Mouse (Mus musculus): ENCODE measurements around the gene Ext2. TPM values are rescaled to one million over a fixed set of nuclear protein-coding genes. Genes with fewer than 3 reads are reported as not detected.
A peak's percentile ranks its signal among the peaks of the same experiment; 100 is the strongest.

Ext2 gene
- polyA plus RNA-seq, 1 experiment from 2014 or later, result 77.0 TPM

GRCm38 (mm10) chr2:93644234-93644633, 178.1 kb downstream of the Ext2 start:
- H3K4me1 ChIP-seq (ENCODE audit: control insufficient read depth, insufficient read depth, low read length), result peaks cover 8% of the 10 kb centered on the region
- H3K4me2 ChIP-seq (ENCODE audit: low read depth), result no peak overlapping the region
- DNase-seq (ENCODE audit: low spot score) (no peak), ATAC-seq (ENCODE audit: insufficient read depth, low FRiP score, low TSS enrichment) (no peak)
- H3K27me3 ChIP-seq (ENCODE audit: control insufficient read depth, insufficient read depth, low read length), result peaks cover 96% of the 10 kb centered on the region
- H3K36me3 ChIP-seq (ENCODE audit: control insufficient read depth, insufficient read depth, low read length), result no peaks in the 10 kb centered on the region
- H3K27ac ChIP-seq (ENCODE audit: low read depth, low read length), result no peak overlapping the region
- no peak overlapping the region for H3K4me3 ChIP-seq (ENCODE audit: low read depth, low read length)
- H3K9ac ChIP-seq (ENCODE audit: low read length), result no peak overlapping the region
- 17% methylated on average over 4 of the region's 4 CpGs for WGBS
- no peaks in the 10 kb centered on the region for H3K9me3 ChIP-seq (ENCODE audit: control insufficient read depth, low read length)

GRCm38 (mm10) chr2:93643403-93643780, 179.0 kb downstream of the Ext2 start:
- DNase-seq (ENCODE audit: low spot score), result no peak
- 1% methylated on average over 28 of the region's 28 CpGs for WGBS
- Histone ChIP-seq H3K4me1 (ENCODE audit: control insufficient read depth, insufficient read depth, low read length) (peaks cover 8% of the 10 kb centered on the region), H3K9me3 (ENCODE audit: control insufficient read depth, low read length) (no peaks in the 10 kb centered on the region), H3K9ac (ENCODE audit: low read length) (peak overlapping the region; percentile 44; the same call in 1 of the 2 replicates), H3K27me3 (ENCODE audit: control insufficient read depth, insufficient read depth, low read length) (peaks cover 93% of the 10 kb centered on the region), H3K27ac (ENCODE audit: low read depth, low read length) (no peak overlapping the region), H3K4me3 (ENCODE audit: low read depth, low read length) (peak overlapping the region; percentile 36), H3K4me2 (ENCODE audit: low read depth) (peak overlapping the region; percentile 60), H3K36me3 (ENCODE audit: control insufficient read depth, insufficient read depth, low read length) (no peaks in the 10 kb centered on the region)
- no peak for ATAC-seq (ENCODE audit: insufficient read depth, low FRiP score, low TSS enrichment)

DNA sequence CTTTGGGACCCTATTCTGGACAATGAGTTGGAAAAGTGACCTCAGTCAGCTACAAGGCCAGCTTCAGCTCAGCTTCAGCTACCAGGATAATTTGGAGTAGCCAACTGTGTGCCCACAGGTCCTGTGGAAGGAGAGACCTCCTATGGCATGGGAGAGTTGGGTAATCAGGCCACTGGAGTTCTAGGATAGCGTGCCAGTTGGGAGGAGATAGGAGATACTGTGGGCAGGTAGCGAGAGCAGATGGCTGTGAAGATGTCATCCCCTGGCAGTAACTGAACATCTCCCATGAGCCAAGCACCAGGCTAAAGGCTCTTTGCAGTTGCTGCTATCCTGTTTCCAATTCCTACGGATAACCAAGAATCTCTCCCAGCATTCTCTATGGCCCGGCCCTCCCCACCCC, 187.8 kb downstream of the Ext2 start:
- DNase-seq (ENCODE audit: low spot score), result no peak
- no peaks in the 10 kb centered on the region for H3K36me3 ChIP-seq (ENCODE audit: control insufficient read depth, insufficient read depth, low read length)
- H3K27ac ChIP-seq (ENCODE audit: low read depth, low read length), result no peak overlapping the region
- no peak overlapping the region for H3K9ac ChIP-seq (ENCODE audit: low read length)
- WGBS, result 84% methylated on average over 4 of the region's 4 CpGs
- no peaks in the 10 kb centered on the region for H3K4me1 ChIP-seq (ENCODE audit: control insufficient read depth, insufficient read depth, low read length)
- H3K4me3 ChIP-seq (ENCODE audit: low read depth, low read length), result no peak overlapping the region
- no peak overlapping the region for H3K4me2 ChIP-seq (ENCODE audit: low read depth)
- H3K27me3 ChIP-seq (ENCODE audit: control insufficient read depth, insufficient read depth, low read length), result peaks cover 26% of the 10 kb centered on the region
- H3K9me3 ChIP-seq (ENCODE audit: control insufficient read depth, low read length), result no peaks in the 10 kb centered on the region
- ATAC-seq (ENCODE audit: insufficient read depth, low FRiP score, low TSS enrichment), result no peak

DNA sequence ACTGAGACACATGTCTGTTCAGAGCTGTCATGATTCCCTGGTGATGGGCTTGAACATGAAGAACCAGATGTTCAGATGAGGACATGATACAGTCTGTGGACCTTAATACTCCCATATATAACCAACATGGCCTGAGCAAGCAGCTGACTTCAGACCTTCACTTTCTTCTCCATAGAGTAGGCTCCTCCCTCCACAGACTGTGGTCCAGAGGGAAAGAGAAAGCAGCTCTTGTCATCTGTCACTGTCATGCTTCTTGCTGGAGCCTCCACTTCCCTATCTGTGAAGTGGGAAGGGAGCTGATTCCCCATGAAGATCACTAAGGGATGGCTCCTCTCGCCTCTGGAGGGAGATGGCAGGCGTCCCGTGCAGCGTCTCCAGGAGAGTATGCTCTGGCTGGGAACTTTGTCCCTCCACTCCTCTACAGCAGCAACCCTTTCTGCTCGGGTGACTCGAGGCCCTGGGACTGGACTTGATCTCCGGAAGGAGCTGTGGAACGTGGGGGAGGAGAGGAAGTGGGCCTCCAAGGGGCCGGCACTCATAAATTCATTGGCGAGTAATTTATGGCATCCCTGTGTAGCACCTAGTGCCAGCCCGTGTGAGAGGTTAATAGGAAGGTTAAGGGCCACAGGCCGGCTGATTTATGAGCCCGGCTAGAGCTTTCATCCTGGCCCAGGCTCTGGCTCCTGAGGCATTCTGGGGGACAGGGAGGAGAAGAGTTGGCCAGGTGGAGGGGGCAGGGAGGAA, 197.5 kb downstream of the Ext2 start:
- H3K9me3 ChIP-seq (ENCODE audit: control insufficient read depth, low read length), result no peaks in the 10 kb centered on the region
- H3K9ac ChIP-seq (ENCODE audit: low read length), result no peak overlapping the region
- 0 out of 2 replicates have a peak, but pooled peaks cover 4% of the 10 kb centered on the region for H3K4me1 ChIP-seq (ENCODE audit: control insufficient read depth, insufficient read depth, low read length)
- H3K4me3 ChIP-seq (ENCODE audit: low read depth, low read length), result no peak overlapping the region
- no peaks in the 10 kb centered on the region for H3K27me3 ChIP-seq (ENCODE audit: control insufficient read depth, insufficient read depth, low read length)
- H3K36me3 ChIP-seq (ENCODE audit: control insufficient read depth, insufficient read depth, low read length), result no peaks in the 10 kb centered on the region
- WGBS, result 43% methylated on average over 13 of the region's 13 CpGs
- DNase-seq (ENCODE audit: low spot score) (no peak), ATAC-seq (ENCODE audit: insufficient read depth, low FRiP score, low TSS enrichment) (no peak)
- H3K4me2 ChIP-seq (ENCODE audit: low read depth), result no peak overlapping the region
- no peak overlapping the region for H3K27ac ChIP-seq (ENCODE audit: low read depth, low read length)

DNA sequence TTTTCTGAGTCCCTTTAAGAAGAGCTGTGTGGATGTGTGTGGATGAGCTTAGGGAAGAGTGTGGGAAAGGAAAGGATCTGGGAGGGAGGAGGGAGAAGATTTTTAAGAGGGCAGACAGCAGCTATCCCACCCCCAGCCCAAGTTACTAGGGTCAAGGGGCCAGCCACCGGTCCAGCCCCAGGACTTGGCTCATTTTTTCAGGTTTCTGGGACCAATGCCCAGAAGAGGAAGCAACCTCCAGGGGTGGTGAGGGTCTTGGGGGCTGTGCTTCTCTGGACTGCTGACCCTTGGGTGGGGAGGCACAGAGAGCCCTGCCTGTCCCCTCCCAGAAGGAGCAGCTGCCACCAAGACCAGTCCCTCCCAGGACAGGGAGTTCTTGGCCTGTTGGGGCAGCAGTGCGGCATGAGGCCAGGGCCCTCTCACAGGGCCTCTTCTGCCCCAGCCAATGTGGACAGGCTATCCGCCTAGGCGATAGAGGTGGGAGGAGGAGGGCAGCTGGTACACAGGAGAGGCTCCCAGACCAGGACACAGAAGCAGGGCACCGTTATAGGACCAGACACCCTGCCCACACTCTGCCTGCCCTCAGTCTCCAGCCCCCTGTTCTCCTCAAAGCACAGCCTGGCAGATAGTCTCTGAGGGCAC, 203.0 kb downstream of the Ext2 start:
- H3K36me3 ChIP-seq (ENCODE audit: control insufficient read depth, insufficient read depth, low read length), result no peaks in the 10 kb centered on the region
- ATAC-seq (ENCODE audit: insufficient read depth, low FRiP score, low TSS enrichment) (no peak), DNase-seq (ENCODE audit: low spot score) (no peak)
- no peaks in the 10 kb centered on the region for H3K4me1 ChIP-seq (ENCODE audit: control insufficient read depth, insufficient read depth, low read length)
- 0 out of 2 replicates have a peak, but pooled peaks cover 3% of the 10 kb centered on the region for H3K27me3 ChIP-seq (ENCODE audit: control insufficient read depth, insufficient read depth, low read length)
- 59% methylated on average over 5 of the region's 5 CpGs for WGBS
- no peak overlapping the region for H3K27ac ChIP-seq (ENCODE audit: low read depth, low read length)
- no peaks in the 10 kb centered on the region for H3K9me3 ChIP-seq (ENCODE audit: control insufficient read depth, low read length)
- H3K4me3 ChIP-seq (ENCODE audit: low read depth, low read length), result no peak overlapping the region
- no peak overlapping the region for H3K9ac ChIP-seq (ENCODE audit: low read length)
- no peak overlapping the region for H3K4me2 ChIP-seq (ENCODE audit: low read depth)

DNA sequence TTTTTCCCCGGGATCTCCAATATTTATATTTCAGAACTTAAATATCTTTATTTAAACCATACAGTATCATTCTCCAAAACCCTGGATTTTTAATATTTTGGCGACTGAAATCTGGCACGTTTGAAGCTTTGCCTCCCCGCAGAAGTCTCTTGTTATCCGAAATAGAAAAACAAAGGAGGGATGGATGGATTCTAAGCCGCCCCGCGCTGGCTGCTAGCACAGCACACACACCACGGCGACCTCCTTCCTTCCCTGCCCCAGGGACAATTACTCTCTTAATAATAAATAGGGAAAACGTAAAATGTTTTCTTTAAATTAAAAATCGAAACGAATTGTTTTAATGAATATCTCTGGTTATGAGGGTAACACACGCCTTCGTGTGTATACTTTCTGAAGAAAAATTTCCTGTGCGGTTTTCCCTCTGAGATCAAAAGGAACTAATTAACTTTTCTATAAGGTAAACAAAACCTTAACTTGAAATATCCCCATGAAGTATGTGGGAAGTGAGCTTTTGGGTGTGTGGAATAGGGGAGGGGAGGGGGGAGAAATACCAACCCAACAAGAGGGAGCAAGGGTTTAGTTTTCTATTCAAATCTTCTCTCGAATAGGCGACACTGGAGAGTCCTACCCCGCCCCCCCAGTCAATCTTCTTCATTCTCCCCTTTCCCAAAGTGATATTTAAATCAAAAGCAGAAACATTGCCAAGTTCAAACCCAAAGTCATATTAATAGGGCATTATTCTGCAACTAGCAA, 203.7 kb downstream of the Ext2 start:
- ATAC-seq (ENCODE audit: insufficient read depth, low FRiP score, low TSS enrichment) (no peak), DNase-seq (ENCODE audit: low spot score) (no peak)
- H3K27ac ChIP-seq (ENCODE audit: low read depth, low read length), result no peak overlapping the region
- 57% methylated on average over 19 of the region's 19 CpGs for WGBS
- H3K4me1 ChIP-seq (ENCODE audit: control insufficient read depth, insufficient read depth, low read length), result no peaks in the 10 kb centered on the region
- H3K36me3 ChIP-seq (ENCODE audit: control insufficient read depth, insufficient read depth, low read length), result no peaks in the 10 kb centered on the region
- H3K9me3 ChIP-seq (ENCODE audit: control insufficient read depth, low read length), result no peaks in the 10 kb centered on the region
- no peak overlapping the region for H3K4me2 ChIP-seq (ENCODE audit: low read depth)
- no peak overlapping the region for H3K4me3 ChIP-seq (ENCODE audit: low read depth, low read length)
- H3K27me3 ChIP-seq (ENCODE audit: control insufficient read depth, insufficient read depth, low read length), result 0 out of 2 replicates have a peak, but pooled peaks cover 3% of the 10 kb centered on the region
- H3K9ac ChIP-seq (ENCODE audit: low read length), result no peak overlapping the region

DNA sequence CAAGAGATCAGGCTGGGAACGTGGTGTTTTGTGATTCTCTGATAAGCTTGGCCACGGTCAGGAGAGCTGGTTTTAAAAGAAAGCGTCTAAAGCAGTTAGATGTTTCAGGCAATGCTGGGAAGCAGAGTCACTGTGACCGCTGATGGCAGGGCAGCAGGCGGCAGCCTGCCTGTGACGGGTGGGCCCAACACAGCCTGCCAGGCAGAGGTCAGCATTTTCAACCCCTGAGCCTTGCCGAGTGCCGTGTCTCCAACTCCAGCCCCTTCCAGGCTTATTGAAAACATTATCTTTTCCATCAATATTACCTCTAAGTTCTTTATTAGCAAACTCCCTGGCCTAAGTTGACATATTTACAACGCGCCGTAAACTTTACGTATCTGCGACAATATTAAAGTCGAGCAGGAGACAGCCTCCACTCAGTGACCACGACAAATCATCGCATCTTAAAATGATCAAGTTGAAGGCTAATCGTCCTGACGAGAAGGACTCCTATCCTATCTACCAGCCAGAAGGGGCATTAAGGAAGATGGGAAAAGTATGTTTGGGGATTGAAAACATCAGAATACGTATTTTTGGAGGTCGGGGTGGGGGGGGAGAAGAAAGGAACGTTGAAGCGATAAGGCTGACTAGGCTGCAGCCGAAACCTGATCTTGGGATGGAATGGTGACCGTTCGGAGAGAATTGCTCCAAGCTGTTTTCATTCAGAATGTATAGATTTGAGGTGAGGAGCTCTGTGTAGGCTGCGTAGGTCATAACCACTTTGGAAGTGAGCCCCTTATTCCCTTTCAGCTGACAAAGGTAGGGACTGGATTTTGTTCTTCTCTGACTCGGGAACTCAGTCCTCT, 206.3 kb downstream of the Ext2 start:
- Histone ChIP-seq H3K27me3 (ENCODE audit: control insufficient read depth, insufficient read depth, low read length) (0 out of 2 replicates have a peak, but pooled peaks cover 3% of the 10 kb centered on the region), H3K9me3 (ENCODE audit: control insufficient read depth, low read length) (no peaks in the 10 kb centered on the region), H3K4me2 (ENCODE audit: low read depth) (no peak overlapping the region), H3K9ac (ENCODE audit: low read length) (no peak overlapping the region), H3K27ac (ENCODE audit: low read depth, low read length) (no peak overlapping the region), H3K36me3 (ENCODE audit: control insufficient read depth, insufficient read depth, low read length) (no peaks in the 10 kb centered on the region), H3K4me1 (ENCODE audit: control insufficient read depth, insufficient read depth, low read length) (no peaks in the 10 kb centered on the region), H3K4me3 (ENCODE audit: low read depth, low read length) (no peak overlapping the region)
- no peak for DNase-seq (ENCODE audit: low spot score)
- WGBS, result 61% methylated on average over 27 of the region's 27 CpGs
- no peak for ATAC-seq (ENCODE audit: insufficient read depth, low FRiP score, low TSS enrichment)

DNA sequence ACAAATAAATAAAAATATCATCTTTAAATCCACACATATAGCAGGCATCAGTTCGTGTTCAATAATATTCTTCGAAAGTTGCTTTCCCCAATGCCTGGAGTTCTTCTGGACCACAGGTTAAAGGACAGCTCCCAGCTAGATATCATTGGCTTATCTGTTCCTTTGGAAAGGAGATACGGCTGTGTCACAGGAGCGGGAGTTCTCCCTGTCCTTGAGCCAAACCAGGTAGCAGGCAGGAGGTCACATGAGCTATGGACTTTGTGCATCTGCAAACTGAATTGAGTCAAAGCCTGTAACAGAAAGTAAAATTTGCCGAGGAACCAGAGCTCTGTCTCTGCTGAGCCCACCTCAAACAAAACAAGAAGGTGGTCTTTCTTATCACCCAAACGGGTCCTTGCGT, 209.3 kb downstream of the Ext2 start:
- no peaks in the 10 kb centered on the region for H3K4me1 ChIP-seq (ENCODE audit: control insufficient read depth, insufficient read depth, low read length)
- no peak overlapping the region for H3K27ac ChIP-seq (ENCODE audit: low read depth, low read length)
- no peaks in the 10 kb centered on the region for H3K27me3 ChIP-seq (ENCODE audit: control insufficient read depth, insufficient read depth, low read length)
- no peak overlapping the region for H3K4me2 ChIP-seq (ENCODE audit: low read depth)
- no peak for DNase-seq (ENCODE audit: low spot score)
- no peaks in the 10 kb centered on the region for H3K9me3 ChIP-seq (ENCODE audit: control insufficient read depth, low read length)
- H3K4me3 ChIP-seq (ENCODE audit: low read depth, low read length), result no peak overlapping the region
- no peak overlapping the region for H3K9ac ChIP-seq (ENCODE audit: low read length)
- no peaks in the 10 kb centered on the region for H3K36me3 ChIP-seq (ENCODE audit: control insufficient read depth, insufficient read depth, low read length)
- WGBS, result 93% methylated on average over 7 of the region's 7 CpGs
- ATAC-seq (ENCODE audit: insufficient read depth, low FRiP score, low TSS enrichment), result no peak

Data from neural tube, embryonic 11.5 days (tissue).